Mouse (Mus musculus): Measurements from ENCODE around the gene Sp8.
A peak's percentile ranks its signal among the peaks of the same experiment; 100 is the strongest.

The Sp8 gene

GRCm38 (mm10) chr12:118848496-118849202 lies 2.5 kb downstream of the Sp8 start:
- DNase-seq (ENCODE audit: low read depth, low spot score): peak; percentile 45

DNA sequence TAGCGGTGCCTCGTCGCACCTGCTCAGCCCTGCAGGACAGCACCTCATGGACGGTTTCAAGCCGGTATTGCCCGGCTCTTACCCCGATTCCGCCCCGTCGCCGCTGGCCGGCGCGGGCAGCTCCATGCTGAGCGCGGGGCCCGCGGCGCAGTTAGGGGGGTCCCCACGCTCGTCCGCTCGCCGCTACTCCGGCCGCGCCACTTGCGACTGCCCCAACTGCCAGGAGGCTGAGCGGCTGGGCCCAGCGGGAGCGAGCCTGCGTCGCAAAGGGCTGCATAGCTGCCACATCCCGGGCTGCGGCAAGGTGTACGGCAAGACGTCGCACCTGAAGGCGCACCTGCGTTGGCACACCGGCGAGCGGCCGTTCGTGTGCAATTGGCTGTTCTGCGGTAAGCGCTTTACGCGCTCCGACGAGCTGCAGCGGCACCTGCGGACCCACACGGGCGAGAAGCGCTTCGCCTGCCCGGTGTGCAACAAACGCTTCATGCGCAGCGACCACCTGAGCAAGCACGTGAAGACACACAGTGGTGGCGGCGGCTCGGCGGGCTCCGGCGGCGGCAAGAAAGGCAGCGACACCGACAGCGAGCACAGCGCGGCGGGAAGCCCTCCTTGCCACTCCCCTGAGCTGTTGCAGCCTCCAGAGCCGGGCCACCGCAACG lies 3.2 kb downstream of the Sp8 start:
- DNase-seq (ENCODE audit: low read depth, low spot score): peak; percentile 73

- peak; percentile 65 for DNase-seq (ENCODE audit: low read depth, low spot score)
Observed at GRCm38 (mm10) chr12:118849996-118850395, 3.9 kb downstream of the Sp8 start.

GRCm38 (mm10) chr12:118850851-118851410 lies 4.8 kb downstream of the Sp8 start:
- DNase-seq (ENCODE audit: low read depth, low spot score): no peak

DNA sequence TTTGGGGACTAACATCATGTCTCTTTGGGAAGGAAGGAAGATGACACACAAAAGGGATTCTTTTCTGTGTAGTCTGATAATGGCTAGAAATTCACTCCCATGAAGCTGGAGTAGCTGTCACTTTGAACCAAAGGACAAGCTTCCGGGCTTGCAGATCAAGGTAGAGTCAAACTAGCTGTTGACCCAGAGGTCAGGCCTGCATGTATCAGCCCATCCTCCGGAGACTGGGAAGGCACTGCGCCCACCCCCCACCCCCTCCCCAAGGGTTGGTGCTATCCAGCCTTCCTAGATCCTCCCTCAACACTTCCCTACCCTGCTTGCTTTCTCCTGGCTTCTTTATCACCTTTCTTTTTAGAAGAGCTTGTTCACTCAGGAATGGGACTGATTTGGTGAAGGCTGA lies 7.2 kb downstream of the Sp8 start:
- no peak for DNase-seq (ENCODE audit: low read depth, low spot score)

GRCm38 (mm10) chr12:118854401-118854800 lies 8.3 kb downstream of the Sp8 start:
- no peak for DNase-seq (ENCODE audit: low read depth, low spot score)

DNA sequence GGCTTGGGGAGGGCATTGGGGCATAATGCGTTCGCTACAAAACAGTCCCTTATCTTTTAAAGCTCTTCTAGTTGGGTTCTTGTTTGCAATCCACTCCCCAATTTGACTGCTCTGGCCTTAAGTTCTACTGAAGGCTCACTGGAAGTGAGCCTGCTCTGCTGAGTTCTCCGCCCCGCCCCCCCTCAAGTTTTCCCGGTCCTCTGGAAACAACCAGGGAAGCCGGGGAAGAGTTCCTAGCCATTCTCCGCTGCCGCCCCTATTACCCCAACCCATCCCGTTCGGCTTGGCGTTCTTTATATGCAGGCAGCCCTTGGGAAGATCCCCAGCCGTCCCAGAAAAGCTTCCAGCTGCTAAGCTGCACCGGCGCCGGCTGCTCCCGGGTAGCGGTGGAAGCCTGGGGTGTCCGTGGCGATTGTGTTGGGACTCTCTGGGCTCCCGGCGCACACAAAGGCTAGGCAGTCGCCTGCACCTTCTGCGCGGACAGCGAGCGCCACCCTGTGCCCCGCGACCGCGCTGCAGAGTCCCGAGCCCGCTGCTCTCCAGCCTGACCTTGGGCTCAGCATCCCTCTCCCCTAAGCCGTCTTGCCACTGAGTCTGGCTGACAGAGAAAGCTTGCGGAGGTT lies 8.8 kb downstream of the Sp8 start:
- DNase-seq (ENCODE audit: low read depth, low spot score): peak; percentile 90

- DNase-seq (ENCODE audit: low read depth, low spot score): peak; percentile 79
Observed at GRCm38 (mm10) chr12:118856151-118856550, 10.0 kb downstream of the Sp8 start.

- DNase-seq (ENCODE audit: low read depth, low spot score): no peak
Observed at GRCm38 (mm10) chr12:118872673-118873072, 26.5 kb downstream of the Sp8 start.

DNA sequence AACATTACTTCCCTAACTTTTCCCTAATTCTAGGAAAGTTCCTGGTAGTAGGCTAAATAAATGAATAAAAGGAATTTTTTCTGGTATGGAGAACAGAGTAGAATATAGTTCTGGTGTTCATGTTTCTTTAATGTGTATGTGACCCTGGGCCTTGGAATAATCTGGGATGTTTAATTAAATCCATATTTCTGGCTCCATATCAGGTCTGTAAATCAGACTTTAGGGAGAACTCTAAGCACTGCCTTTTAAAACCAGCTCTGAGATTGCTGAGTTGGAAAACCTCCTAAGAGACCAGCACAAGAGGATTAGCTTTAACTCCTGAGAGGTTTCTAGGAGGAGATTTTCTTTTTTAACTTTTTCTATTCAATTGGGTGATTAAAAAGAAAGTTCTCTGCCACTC lies 36.7 kb downstream of the Sp8 start:
- DNase-seq (ENCODE audit: low read depth, low spot score): no peak

DNA sequence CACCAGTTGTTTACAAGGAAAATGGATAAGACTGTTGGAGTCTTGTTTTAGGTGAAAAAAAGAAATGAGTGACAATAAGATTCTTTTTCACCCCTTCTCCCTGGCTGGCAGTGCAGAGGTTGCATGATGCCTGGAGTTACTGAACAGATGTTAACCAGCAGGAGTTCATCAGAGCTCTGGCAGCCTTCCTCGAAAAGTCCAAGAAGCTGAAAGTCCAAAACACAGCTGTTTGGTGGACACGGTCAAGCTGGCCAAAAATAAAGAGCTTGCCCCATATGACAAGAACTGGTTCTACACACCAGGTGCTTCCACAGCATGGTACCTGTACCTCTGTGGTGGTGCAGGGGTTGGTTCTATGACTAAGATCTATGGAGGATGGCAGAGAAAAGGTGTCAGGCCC lies 41.8 kb downstream of the Sp8 start:
- no peak for DNase-seq (ENCODE audit: low read depth, low spot score)

Data from ES-CJ7 (cell line).